Mouse (Mus musculus) lung, postnatal 10 days (tissue): Measurements from ENCODE around the gene Fhad1.
"Not testable (repeated sequence)": the region's sequence is repeated elsewhere in the genome, so short reads cannot be mapped to it uniquely, and the experiment has no call there.

Experiments
- DNase-seq: peaks from one replicate; pipeline ENCODE4 v3.0.0; 2021

Gene Fhad1

DNA sequence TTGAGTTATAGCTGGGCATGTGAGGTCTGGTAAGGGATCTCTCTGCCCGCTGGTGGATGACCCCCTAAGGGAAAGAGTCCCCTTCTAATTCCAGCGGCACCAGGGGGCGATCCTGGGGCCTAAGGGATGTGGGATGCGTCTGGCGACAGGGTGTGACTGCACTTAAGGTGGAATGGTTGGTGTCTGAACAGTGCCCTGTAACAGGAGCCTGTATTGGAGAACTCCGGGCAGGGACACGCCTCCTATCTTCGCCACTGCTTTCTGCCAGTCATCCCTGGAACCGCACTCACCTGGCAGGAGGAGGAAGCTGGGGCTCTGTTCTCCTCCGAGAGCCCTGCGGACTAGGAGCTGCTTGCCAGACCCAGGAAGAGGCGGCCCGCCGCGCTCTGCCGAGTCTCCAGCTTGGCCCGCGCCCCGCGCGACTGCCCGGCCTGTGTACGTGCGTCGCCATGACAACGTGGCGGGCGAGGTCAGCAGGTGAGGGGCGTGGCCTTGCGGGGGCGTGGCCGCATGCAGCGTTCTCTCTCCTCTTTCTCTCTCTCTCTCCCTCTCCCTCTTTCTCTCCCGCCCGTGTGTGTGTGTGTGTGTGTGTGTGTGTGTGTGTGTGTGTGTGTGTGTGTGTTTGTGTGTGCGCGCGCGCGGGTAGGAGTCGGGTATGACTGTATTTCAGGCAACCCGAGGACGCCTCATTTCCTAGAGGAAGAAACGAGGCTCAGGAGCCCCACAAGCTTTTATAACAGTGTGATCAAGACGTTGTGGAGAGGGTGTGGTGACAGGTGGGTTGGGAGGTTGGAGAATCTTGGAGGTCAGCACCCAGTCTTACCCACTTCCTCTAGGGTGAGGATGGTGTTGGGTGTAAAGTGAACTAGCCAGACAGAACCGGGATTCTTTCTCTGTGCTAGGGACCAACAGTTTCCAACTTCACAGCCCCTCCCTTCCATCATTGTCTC is at the start of gene Fhad1:
Gene Fhad1, minus strand, starts transcription at position 424 of the 950 bp plus-strand sequence.
- peak; percentile 84 for DNase-seq

DNA sequence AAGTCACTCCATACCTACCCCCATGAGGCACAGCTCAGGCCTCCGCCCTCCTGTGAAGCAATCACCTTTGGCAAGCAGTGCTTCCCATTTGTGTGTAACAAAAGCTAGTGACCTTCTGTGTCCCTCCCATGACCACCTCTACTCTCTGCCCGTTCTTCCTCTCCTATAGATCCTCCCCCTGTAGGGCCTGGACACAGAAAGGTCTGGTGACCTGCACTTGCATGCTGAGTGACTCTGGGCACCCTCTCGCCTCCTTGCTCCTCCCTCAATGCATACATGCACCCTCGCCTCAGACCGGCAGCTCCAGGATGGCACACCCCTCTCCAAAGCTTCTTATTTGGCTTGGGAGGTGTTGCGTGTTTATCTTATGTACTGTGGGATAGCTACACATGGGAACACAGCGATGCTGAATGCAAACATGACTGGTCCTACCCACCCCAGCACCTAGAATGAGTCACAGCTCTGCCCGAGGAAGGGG is 48.2 kb upstream of the Fhad1 start:
- DNase-seq: no peak

DNA sequence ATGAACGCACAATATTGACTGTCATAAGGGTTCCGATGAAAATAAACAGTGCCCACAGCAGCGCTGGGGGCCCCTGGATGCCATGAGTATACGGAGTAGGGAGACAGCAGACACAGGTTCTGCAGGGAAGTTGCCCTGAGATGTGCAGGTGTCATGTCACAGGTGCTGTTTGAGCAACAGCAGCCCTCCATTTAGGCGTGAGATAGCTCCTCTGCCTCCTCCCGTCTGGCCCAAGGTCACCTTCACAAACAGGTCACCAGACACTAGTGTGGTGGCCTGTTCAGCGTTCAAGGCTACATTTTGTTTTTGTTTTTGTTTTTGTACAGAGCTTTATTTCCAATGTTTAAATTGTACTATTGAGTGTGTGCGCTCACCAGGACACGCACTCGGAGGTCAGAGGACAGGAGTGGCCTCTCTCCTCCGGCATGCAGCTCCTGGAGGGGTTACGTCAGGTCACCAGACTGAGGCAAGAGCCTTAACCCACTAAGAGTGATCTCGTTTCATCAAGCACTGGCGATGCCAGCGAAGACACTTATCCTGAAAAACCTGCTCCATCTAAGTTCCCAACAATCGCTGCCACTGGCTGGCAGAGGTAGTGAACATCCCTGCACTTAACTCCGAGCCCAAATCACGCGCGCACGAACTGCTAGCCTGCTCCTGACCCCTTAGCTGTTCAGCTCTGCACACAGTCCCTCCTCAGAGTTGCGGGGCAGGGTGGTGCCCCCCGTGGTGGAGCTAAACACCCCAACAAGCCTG is 46.8 kb upstream of the Fhad1 start:
- DNase-seq: no peak

DNA sequence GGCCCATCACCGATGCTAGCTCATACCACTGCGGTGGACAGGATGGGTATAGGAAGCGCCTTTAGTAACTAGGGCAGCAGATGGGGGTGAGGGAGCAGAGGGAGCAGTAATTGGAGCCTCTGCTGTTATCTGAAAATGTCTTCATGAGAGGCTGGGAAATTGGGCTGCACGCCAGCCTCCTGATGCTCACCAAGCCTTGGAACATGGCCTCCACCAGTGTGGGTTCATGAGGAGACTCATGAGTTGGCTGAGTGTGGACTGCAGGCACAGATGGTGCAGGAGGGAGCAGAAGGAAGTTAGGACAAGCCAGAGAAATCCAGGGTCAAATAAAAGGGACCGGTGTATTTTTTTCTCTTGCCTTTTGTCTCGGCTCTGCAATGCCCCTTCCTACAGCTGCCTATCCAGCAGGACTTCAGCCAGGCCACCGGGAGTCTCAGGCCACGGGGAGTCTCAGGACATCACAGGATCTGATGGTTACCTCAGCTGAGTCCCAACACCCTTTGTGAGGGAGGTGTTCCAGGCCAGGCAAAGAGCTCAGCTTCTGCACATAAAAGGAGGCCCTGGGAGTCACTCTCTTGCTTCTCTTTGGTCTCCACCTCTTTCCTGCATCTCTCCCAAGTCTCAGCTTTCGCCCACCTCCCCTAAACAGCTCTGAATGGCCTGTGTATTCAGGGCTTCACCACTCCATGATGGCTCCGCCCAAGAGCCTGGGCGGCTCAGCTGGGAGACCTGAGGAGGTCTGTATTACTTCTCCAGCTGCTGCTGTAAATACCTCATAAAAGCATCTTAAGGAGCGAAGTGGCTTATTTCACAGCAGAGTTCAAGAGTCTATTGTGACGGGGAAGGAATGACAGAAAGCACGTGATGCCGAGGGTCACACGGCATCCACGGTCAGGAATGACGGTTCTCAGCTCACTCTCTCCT is 45.8 kb upstream of the Fhad1 start:
- DNase-seq: no peak

DNA sequence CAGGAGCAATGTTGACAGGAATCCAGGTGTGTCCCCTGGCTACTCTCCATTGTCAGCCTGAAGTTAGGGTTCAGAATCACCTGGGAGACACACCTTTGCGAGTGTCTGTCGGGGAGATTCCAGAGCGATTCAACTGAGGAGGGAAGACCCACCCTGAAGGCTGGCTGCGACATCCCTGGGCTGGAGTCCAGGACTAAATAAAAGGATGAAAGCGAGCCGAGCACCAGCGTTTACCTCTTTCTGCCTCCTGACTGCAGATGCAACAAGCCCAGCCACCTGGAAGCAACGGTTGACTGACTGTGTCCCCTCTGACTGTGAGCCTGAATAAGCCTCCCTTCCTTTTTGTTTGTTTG is 44.9 kb upstream of the Fhad1 start:
- DNase-seq: no peak

DNA sequence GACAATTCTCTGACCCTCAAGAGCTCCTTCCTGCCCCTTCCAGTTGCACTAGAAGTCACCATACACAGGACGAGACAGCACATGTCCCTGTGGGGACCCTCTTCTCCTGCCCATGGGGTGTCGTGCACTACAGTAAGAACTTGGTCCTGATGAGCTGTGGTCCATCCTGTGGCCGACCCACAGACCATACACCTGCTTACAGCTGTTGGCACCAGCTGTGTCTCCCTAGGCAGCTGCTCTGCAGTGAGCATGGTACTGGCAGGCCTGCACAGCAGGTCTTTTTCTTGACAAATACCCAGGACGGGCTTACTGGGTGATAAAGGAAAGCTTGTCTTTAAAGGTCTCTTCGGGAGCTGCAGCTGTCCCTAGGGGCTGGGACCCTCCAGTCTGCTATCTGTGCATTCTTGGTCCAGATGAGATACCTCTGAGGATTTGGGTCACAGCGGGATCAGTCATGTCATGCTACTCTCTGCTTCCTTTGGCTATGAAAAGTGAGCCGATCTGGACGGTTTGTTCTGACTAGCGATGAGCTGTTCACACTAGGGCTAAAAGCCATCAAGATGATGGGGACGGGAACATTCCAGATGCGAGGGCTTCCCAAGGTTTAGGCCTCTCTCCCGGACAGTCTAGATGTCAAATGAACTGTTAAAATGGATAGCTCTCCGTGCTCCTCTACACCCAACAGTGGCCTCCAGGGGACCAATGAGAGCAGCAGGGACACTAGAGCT is 44.4 kb upstream of the Fhad1 start:
- DNase-seq: no peak

DNA sequence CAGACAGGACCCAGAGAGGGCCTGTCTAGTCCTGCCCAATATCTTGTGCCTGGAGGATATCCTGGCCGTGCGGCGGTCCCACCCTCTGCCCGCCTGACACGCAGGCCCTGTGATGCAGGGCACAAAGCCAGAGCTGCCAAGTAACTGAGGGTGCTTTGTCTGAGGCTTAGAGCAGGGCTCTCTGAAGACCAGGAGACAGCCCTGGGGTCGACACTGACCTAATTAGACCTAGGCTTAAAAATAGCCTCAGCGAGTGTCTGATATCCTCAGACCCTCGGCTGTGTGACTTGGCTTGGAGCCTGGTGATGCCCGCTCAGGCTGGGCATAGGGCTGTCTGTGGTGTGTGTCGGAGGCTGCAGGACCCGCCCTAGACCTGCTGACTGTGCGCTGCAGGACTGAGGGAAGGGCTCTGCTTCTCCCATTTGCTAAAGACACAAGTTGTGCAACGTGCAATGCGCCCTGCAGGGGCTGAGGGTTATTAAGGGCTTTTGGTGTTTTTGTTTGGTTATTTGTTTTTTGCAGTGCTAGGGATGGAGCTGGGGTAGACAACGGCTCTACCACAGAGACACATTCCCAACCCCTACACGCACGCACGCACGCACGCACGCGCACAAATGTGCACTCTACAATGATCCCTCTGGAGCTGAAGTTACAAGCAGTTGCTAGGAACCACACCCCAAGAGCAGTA is 42.8 kb upstream of the Fhad1 start:
- no peak for DNase-seq

DNA sequence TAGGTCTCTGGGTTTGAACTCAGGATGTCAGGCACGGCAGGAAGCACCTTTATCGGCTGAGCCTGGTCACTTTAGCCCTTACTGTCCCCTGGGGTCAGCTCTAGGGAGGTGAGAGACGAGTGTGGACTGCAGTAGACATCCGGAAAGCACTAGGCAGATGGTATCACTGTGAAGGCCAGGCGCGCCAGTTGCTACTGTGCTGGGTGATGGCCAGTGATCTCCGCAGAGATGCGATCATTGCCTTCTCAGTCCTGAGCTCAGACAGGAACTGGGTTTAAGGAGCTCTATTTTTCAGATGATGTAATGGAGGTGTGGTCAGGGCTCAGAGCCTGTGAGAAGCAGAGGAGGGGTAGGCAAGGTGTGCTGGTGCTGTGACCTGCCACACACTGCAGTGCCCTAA is 40.7 kb upstream of the Fhad1 start:
- no peak for DNase-seq

DNA sequence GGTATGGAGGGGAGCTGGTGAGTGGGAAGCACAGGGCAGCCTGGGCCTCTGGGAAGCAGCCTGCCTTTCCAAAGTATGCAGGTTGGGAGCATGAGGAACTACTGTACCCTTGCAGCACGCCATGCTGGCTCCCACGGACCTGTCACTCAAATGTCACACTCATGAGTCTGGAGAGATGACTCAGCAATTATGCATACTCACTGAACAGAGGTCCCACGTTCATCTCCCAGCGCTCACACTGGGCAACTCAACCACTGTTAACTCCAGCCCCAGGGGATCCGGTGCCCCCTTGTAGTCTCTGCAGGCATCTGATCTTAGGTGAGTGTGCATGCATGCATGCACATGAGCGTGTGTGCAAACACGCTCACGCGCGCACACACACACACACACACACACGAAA is 39.7 kb upstream of the Fhad1 start:
- no peak for DNase-seq

DNA sequence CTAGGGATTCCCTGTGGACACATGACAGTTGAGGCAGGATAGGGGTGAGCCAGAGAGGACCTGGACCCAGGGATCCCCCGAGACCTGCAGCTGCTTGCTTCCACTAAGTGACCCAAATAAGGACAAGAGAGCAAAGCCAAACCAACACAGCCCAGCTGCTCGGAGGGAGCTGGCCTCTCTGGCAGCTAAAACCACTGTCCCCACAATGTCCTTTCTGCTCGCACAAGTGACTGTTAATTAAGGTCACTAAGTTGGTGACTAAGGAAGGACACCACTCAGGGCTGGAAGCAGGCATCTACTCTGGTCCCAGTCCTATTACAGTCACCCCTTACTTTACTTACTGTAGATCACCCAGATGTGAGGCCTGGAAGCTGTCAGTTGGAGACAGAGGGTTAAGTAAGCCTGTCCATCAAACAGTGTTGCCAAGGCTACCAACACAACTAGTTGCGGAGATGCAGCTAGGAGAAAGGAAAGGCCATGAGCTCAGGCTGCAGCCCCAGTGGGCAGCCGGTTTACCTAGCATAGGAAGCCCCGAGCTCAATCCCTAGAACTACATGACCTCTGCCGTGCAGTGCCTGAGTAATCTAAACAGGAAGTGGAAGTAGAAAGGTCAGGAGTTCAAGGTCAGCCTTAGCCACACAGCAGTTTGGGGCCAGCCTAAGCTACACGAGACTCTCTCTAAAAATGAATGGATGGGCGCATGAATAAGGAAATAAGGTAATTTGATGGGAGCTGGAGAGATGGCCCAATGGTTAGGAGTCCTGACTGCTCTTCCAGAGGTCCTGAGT is 39.0 kb upstream of the Fhad1 start:
- DNase-seq: peak; percentile 28

DNA sequence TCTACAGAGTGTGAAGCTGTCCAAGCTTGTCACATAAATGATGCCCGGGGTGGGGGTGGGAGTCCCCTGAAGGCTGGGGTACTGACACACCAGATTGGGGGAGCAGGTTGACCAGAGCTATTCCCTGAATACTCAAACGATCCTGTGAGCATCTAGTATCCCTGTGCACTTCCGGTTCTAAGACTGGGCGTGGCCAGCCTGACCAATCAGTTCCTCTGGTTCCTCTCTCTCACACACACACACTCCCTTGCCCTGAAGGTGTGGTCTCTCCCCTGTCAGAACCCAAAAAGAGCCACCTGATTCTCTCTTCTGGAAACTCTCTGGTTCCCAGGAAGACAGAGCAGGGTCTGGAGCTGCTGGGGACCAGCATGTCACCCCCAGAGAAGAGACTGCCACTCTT is 38.4 kb upstream of the Fhad1 start:
- DNase-seq: peak; percentile 24

DNA sequence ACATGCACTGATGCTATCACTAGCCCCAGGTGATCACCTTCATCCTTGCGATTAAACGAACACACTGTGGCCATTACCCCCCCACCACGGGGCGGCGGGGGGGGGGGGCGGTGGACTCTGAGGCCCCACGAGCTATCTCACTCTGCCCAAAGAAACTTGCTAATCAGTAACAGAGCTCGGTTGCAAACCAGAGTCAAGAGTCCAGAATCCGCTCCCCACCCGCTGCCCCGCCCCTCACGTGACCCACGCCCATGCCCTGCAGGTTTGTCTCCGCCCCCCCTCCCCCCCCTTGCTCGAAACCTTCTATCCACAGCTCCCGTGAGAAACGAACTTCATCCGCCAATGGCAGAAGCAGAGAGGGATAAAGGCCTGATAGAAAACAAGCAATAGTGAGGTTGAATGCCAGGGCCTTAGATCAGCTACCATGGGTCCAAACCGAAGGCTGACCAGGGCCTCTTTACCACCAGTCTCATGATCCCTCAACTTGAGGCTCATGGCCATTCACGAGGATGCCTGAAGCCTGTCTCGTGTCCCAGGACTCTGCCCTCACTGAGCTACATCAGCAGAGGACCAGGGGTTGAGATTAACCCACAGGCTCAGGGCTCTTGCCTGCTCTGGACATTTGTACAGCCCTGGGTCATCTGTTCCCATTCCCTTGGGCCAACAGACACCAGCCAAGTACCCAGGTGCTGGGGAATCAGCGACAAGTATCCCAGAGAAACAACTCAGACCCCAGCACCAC is 37.7 kb upstream of the Fhad1 start:
- DNase-seq: peak; percentile 26

DNA sequence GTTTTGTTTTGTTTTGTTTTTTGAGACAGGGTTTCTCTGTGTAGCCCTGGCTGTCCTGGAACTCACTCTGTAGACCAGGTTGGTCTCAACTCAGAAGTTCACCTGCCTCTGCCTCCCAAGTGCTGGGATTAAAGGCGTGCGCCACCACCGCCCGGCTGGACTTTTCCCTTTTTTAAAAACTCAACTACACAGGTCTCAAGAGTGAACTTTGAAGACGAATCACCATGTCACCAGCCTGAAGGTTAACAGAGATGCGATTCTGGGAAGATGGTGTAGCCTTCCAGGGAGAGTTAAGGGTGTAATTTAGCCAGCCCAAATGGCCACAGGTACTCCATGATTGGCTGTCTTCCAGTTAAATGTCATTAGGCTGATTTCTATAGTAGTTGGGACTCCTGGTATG is 37.0 kb upstream of the Fhad1 start:
- DNase-seq: not testable (repeated sequence)

DNA sequence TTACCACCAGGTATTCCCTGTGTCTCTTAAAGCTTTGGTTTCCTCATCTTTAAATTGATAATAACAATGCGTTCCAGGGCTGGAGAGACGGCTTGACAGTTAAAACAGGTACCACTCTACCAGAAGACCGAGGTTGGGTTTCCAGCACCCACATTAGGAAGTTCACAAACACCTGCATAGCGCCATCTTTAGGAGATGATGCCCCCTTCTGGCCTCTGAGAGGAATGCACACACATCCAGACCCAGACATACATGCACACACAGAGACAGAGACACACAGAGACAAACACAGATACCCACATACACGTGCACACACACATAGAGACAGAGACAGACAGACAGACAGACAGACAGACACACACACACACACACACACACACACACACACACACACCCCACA is 35.1 kb upstream of the Fhad1 start:
- no peak for DNase-seq

DNA sequence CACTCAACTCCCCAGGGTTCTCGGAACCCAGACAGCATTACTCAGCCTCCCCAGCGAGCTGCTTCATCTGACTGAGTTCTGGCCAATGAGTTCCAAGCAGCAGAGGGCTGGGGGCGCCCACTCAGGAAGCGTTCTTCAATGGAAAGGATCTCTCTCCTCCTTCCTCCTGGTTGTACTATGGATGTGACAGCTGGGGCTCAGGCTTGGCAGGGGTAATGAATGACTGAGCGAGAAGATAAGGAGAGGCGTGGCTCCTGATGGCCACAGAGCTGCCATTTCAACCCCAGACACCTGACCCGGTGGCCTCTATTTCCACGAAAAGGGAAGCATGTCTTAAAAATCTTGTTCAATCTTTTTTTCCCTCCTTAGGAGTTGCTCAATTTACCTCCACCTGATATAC is 33.5 kb upstream of the Fhad1 start:
- no peak for DNase-seq

DNA sequence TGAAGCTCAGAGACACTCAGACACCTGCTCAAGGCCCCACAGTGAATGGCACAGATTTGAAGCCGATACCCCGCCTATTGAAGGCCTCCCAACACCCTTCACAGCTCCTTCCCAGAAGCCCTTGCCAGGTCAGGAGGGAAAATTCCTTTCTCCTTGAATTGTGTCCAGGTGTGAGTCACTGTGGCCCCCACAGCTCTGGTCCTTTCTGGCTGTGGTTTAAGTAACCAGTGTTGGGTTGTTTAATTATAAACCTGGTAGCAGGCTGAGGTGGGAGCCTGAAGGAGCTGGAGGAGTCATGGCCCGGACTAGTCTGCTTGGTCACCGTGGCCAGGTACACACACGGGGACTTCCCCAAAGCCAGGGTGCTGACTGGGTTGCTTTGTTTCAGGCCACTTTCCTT is 32.1 kb upstream of the Fhad1 start:
- no peak for DNase-seq

DNA sequence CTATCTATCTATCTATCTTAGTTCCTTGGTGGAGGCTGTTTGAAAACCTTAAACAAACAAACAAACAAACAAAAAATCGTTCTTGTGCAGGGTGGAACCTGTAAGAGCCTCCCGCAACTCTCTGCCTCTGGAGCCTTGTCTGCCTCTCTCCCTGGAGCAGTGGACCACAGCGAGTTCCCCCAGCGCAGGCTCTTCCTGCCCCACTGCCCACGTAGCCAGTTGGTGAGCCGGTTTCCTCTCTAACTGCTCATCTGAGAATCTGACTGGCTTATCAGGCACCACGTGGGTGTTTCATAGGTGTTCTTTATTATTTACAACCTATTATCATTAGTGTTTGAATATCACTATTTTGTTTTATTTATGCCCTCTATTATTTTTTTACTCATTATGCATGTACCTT is 31.6 kb upstream of the Fhad1 start:
- DNase-seq: no peak

DNA sequence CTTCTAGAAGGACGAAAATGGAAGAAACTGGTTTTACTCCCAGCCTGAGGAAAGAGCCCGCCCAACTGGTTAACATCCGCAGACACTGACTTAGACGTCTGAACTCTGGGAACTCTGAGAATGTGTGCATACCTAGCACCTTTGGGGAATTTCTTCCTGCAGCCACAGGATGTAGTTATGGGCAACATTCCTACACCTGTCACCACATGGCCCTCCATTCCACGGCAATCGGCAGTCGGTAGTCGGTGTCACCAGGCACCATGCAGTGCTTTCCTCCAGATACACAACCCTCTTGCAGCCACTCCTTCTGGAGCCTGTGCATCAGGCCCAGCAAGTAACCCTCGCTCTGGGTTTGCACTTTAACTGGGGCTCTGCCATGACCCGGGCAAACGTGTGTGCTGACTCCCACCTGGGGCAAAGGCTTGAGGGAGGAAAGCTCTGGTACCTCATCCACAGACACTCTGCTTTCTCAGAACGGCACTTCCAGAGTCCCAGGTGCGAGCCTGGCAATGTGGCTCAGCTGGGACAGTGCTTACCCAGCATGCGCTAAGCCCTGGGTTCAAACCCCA is 30.8 kb upstream of the Fhad1 start:
- DNase-seq: no peak

DNA sequence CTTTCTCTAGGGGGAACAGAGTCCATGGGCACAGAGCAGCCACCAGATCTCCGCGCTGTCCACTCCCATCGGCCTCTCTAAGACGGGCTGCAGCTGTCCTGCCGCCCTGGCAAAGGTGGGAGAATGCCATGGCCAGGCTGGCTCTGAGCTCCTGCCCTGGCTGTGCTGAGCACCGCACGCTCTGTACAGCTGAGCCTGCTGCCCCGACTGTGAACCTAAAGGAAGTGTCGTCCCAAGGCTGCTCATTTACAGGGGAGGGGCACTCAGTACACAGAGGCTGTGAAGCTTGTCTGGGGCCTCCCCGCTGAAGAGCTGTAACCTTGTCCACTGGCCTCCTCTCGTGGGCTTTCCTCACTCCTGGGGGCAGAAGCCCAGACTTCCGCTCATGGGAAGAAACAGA is 29.6 kb upstream of the Fhad1 start:
- no peak for DNase-seq
